Mouse (Mus musculus): Measurements from ENCODE around the gene Serinc2. TPM values are rescaled to one million over a fixed set of nuclear protein-coding genes. Genes with fewer than 3 reads are reported as not detected.

Gene Serinc2
- 0.20 and 0.29 TPM in 2 replicates for polyA plus RNA-seq (2012; ENCODE audit: low replicate concordance)

DNA sequence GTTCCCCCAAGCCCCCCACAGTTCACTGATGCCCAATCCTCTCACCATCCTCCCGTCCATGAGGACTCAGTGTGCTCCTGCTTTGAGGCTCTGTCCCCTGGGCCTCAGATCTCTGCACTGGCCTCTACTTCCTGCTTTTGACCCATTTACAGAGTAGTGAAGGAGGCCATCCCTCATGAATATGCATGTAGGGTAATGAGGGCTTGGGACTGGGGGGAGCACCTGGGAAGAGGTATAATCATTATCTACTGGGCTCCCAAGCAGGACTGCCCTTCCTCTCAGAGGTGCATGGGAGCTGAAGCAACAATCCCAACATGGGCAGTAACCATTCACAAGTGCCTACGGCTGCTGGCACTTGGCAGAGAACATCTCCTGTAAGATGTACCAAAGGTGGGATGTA lies at the start of gene Serinc2:
Gene Serinc2, minus strand, starts transcription at position 101 of the 400 bp plus-strand sequence.

GRCm38 (mm10) chr4:130308231-130309081 lies 29.5 kb upstream of the Serinc2 start, which contains the start of the genes Fabp3 and Gm10570:
Gene Fabp3 (plus strand): TSS chr4:130308595.
Gene Gm10570 (minus strand): TSS chr4:130308674.

GRCm38 (mm10) chr4:130222179-130222578 lies 56.8 kb downstream of the Serinc2 start, which contains the start of gene Gm853:
Gene Gm853 (minus strand): TSS chr4:130222401.

Other genes with a start within 250 kb of the Serinc2 start
- gene Col16a1, start 231.4 kb downstream of the Serinc2 start, polyA plus RNA-seq (2012; ENCODE audit: low replicate concordance): 0.84 and 2.4 TPM in 2 replicates
- 21.3 and 36.1 TPM in 2 replicates for gene Pef1, start 176.6 kb downstream of the Serinc2 start, polyA plus RNA-seq (2012; ENCODE audit: low replicate concordance)
- gene Hcrtr1, start 139.8 kb downstream of the Serinc2 start, polyA plus RNA-seq (2012; ENCODE audit: low replicate concordance): not detected in 2 replicates
- 3.4 and 48.0 TPM in 2 replicates for gene Tinagl1, start 104.1 kb downstream of the Serinc2 start, polyA plus RNA-seq (2012; ENCODE audit: low replicate concordance)
- not detected in 2 replicates for gene Gm853, start 56.8 kb downstream of the Serinc2 start, polyA plus RNA-seq (2012; ENCODE audit: low replicate concordance)
- gene Fabp3, start 29.4 kb upstream of the Serinc2 start, polyA plus RNA-seq (2012; ENCODE audit: low replicate concordance): not detected in 2 replicates
- 0.65 TPM in 1 of 2 replicates, not detected in the other for gene Gm10570, start 29.5 kb upstream of the Serinc2 start, polyA plus RNA-seq (2012; ENCODE audit: low replicate concordance)
- 12.3 and 23.2 TPM in 2 replicates for gene Zcchc17, start 80.7 kb upstream of the Serinc2 start, polyA plus RNA-seq (2012; ENCODE audit: low replicate concordance)
- 36.1 and 41.0 TPM in 2 replicates for gene Snrnp40, start 80.9 kb upstream of the Serinc2 start, polyA plus RNA-seq (2012; ENCODE audit: low replicate concordance)

All from hematopoietic multipotent progenitor cell, adult 10-12 weeks (in vitro differentiated cells).